Mouse (Mus musculus): ENCODE measurements around the gene Scamp3. TPM values are rescaled to one million over a fixed set of nuclear protein-coding genes. Genes with fewer than 3 reads are reported as not detected.
A peak's percentile ranks its signal among the peaks of the same experiment; 100 is the strongest.
"Not testable (repeated sequence)": the region's sequence is repeated elsewhere in the genome, so short reads cannot be mapped to it uniquely, and the experiment has no call there.

Gene Scamp3
- polyA plus RNA-seq, 1 experiment from 2014 or later: 146 TPM

- Histone ChIP-seq H3K36me3 (replicated peaks) (peaks cover 9% of the 10 kb centered on the region; the same call in 1 of the 2 replicates), H3K9ac (no peak overlapping the region), H3K4me2 (no peak overlapping the region), H3K4me1 (peaks cover 3% of the 10 kb centered on the region; the same call in 1 of the 2 replicates), H3K27me3 (replicated peaks) (peaks cover 9% of the 10 kb centered on the region; the same call in 1 of the 2 replicates), H3K27ac (no peak overlapping the region), H3K9me3 (no peaks in the 10 kb centered on the region), H3K4me3 (no peak overlapping the region)
- no peak for ATAC-seq (replicated peaks)
- 11% methylated on average over 15 of the region's 15 CpGs for WGBS
Measured at GRCm38 (mm10) chr3:89147979-89148311, 29.3 kb upstream of the Scamp3 start.

DNA sequence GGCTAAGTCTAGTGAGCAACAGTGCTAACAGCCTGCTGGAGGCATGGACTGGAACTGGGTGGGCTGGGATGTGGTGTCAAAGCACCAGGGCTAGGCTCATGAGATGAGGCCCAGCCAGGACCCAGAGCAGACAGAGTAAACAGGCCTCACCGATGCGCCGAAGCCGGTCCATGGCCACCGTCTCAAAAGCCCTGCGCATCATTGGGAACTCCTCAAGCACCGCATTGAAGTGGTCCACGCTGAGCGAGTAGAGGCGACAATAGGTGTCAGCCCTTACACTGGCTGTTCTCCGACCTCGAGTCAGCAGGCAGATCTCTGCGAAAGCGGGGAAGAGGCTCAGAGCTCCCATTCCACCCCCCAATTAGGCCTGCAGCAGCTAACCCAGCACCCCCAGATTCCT is 28.7 kb upstream of the Scamp3 start:
- WGBS: 72% methylated on average over 14 of the region's 14 CpGs
- ATAC-seq (replicated peaks): no peak
- H3K27ac ChIP-seq: no peak overlapping the region
- H3K4me1 ChIP-seq: peaks cover 3% of the 10 kb centered on the region; the same call in 1 of the 2 replicates
- H3K27me3 ChIP-seq (replicated peaks): peaks cover 9% of the 10 kb centered on the region; the same call in 1 of the 2 replicates
- no peak overlapping the region for H3K4me3 ChIP-seq
- H3K9me3 ChIP-seq: no peaks in the 10 kb centered on the region
- peaks cover 9% of the 10 kb centered on the region; the same call in 1 of the 2 replicates for H3K36me3 ChIP-seq (replicated peaks)
- no peak overlapping the region for H3K4me2 ChIP-seq
- H3K9ac ChIP-seq: no peak overlapping the region

DNA sequence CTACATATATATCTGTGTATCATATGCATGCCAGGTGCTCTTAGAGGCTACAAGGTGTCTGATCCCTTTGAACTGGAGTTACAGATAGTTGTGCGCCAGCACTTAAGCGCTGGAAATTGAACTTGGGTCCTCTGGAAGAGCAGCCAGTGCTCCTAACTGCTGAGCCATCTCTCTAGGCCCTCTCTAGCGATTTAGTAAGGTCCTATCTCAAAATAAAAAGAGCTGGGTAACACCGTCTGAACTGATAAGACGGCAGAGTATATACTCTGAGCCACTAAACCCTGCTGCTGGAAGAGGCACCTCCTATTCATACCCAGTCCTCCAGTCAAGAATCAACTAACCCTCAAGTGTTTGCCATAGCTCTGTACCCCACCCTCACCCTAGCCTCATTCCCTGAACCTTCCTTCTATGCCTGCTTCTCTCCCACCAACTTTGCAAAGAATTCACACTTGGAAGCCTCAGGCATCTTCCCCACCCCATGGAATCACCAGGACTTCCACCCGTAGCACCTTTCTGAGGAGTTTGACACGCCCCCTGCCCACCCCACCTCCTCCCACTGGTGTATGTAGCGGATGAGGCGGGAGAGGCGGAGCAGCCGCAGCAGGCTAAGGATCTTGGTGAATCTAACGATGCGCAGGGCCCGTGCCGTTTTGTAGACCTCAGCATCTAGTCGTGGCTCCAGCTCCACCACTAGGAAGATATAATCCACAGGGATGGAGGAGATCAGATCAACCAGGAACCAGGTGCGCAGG is 25.0 kb upstream of the Scamp3 start:
- WGBS: 69% methylated on average over 17 of the region's 17 CpGs
- Histone ChIP-seq H3K27me3 (replicated peaks) (peaks cover 9% of the 10 kb centered on the region; the same call in 1 of the 2 replicates), H3K36me3 (replicated peaks) (peaks cover 9% of the 10 kb centered on the region; the same call in 1 of the 2 replicates), H3K9me3 (no peaks in the 10 kb centered on the region), H3K4me2 (no peak overlapping the region), H3K27ac (no peak overlapping the region), H3K9ac (no peak overlapping the region), H3K4me1 (peaks cover 6% of the 10 kb centered on the region), H3K4me3 (no peak overlapping the region)
- no peak for ATAC-seq (replicated peaks)

DNA sequence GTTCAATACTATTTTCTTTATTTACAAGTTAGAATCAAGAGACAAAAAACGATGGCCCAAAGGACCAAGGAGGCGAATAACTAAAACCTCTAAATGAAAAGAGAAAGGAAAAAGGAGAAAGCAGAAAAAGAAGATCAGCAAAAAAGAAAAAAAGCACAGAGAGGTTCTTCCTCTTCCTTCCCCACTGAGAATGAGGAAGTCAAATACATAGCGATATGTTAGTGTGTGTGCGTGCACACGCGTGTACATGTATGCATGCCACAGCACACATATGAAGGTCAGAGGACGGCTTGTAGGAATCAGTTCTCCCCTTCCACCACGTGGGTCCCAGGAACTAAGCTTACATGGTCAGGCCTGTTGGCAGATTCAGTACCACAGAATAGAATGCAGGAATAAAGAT is 20.3 kb upstream of the Scamp3 start:
- H3K4me1 ChIP-seq: peaks cover 28% of the 10 kb centered on the region
- no peaks in the 10 kb centered on the region for H3K9me3 ChIP-seq
- H3K9ac ChIP-seq: no peak overlapping the region
- 90% methylated on average over 8 of the region's 8 CpGs for WGBS
- no peaks in the 10 kb centered on the region for H3K36me3 ChIP-seq (replicated peaks)
- H3K27ac ChIP-seq: no peak overlapping the region
- H3K4me3 ChIP-seq: no peak overlapping the region
- no peak overlapping the region for H3K4me2 ChIP-seq
- no peak for ATAC-seq (replicated peaks)
- no peaks in the 10 kb centered on the region for H3K27me3 ChIP-seq (replicated peaks)

DNA sequence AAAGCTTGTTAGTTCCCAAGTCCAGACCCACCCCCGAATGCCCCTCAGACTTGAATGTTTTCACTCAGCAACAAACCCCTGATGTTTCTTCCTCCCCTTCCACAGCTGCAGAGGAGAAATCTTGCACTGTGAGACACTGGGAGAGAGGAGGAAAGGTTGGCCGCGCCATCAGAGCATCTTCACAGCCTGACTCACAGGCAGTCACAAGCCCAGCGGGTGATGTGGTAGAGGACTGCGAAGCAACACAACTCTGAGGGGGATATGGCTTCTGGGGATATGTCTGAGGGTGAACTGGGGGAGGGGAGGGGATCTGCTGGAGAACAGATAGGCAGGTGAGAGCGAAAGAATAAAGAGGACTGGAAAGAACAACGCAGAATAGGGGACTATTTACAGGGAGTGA is 18.6 kb upstream of the Scamp3 start:
- Histone ChIP-seq H3K4me3 (peak overlapping the region; percentile 88), H3K9ac (peak overlapping the region; percentile 76), H3K27me3 (replicated peaks) (no peaks in the 10 kb centered on the region), H3K27ac (peak overlapping the region; percentile 75; the same call in 1 of the 2 replicates), H3K4me1 (peaks cover 28% of the 10 kb centered on the region), H3K4me2 (peak overlapping the region; percentile 89), H3K36me3 (replicated peaks) (no peaks in the 10 kb centered on the region), H3K9me3 (no peaks in the 10 kb centered on the region)
- ATAC-seq (replicated peaks): no peak
- WGBS: 17% methylated on average over 7 of the region's 7 CpGs

DNA sequence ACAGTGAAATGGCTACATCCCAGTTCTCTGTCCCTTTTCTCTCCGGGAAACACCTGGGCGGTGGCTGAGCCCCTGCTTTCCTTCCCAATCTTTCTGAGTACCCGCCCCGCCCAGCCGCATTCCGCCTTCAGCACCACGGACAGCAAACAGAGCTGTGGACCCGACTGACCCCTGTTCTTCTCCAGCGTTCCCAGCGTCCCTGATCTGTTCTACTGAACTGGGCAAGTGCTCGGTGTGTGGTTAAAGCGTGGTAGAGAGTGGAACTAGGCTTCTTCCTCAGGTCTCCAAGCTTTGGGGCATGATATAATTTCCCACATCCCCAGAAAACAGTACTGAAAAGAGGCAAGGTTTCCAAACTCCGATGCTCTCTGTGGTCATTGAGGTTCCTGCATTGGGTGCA is 18.1 kb upstream of the Scamp3 start:
- ATAC-seq (replicated peaks): peak; percentile 41; the same call in 1 of the 2 replicates
- H3K27ac ChIP-seq: peak overlapping the region; percentile 75

GRCm38 (mm10) chr3:89159616-89160344 is 17.5 kb upstream of the Scamp3 start, which contains the start of gene Hcn3:
Gene Hcn3, minus strand, starts transcription at chr3:89160196.
- peak within 1 kb of the TSS; percentile 75 for H3K27ac ChIP-seq
- peak; percentile 81 for ATAC-seq (replicated peaks)
- H3K9ac ChIP-seq: peak within 1 kb of the TSS; percentile 76
- H3K4me3 ChIP-seq: peak within 1 kb of the TSS; percentile 88
- WGBS: 0% methylated on average over 55 of the region's 66 CpGs
- H3K4me1 ChIP-seq: peaks cover 34% of the 10 kb centered on the region
- no peaks in the 10 kb centered on the region for H3K9me3 ChIP-seq
- H3K36me3 ChIP-seq (replicated peaks): no peaks in the 10 kb centered on the region
- H3K4me2 ChIP-seq: peak within 1 kb of the TSS; percentile 89
- no peaks in the 10 kb centered on the region for H3K27me3 ChIP-seq (replicated peaks)

More for the DNA sequence above, 18.1 kb upstream of the Scamp3 start:
- Histone ChIP-seq H3K36me3 (replicated peaks) (no peaks in the 10 kb centered on the region), H3K4me2 (peak overlapping the region; percentile 89), H3K4me3 (peak overlapping the region; percentile 88), H3K9ac (peak overlapping the region; percentile 76), H3K9me3 (no peaks in the 10 kb centered on the region), H3K4me1 (peaks cover 34% of the 10 kb centered on the region), H3K27me3 (replicated peaks) (no peaks in the 10 kb centered on the region)
- WGBS: under 1% methylated on average over 13 of the region's 13 CpGs

- H3K27me3 ChIP-seq (replicated peaks); H3K4me2 ChIP-seq; H3K9me3 ChIP-seq; H3K36me3 ChIP-seq (replicated peaks); H3K4me3 ChIP-seq; H3K9ac ChIP-seq; H3K27ac ChIP-seq; ATAC-seq (replicated peaks): not testable (repeated sequence)
- peaks cover 45% of the 10 kb centered on the region for H3K4me1 ChIP-seq
Measured at GRCm38 (mm10) chr3:89161207-89161606, 16.1 kb upstream of the Scamp3 start.

- peaks cover 48% of the 10 kb centered on the region for H3K4me1 ChIP-seq
- H3K36me3 ChIP-seq (replicated peaks): no peaks in the 10 kb centered on the region
- no peaks in the 10 kb centered on the region for H3K9me3 ChIP-seq
- no peak for ATAC-seq (replicated peaks)
- no peak overlapping the region for H3K4me2 ChIP-seq
- H3K27ac ChIP-seq: no peak overlapping the region
- no peak overlapping the region for H3K4me3 ChIP-seq
- no peaks in the 10 kb centered on the region for H3K27me3 ChIP-seq (replicated peaks)
- H3K9ac ChIP-seq: no peak overlapping the region
- 82% methylated on average over 4 of the region's 4 CpGs for WGBS
Measured at GRCm38 (mm10) chr3:89161786-89162185, 15.5 kb upstream of the Scamp3 start.

- no peak overlapping the region for H3K4me3 ChIP-seq
- H3K27me3 ChIP-seq (replicated peaks): no peaks in the 10 kb centered on the region
- H3K4me1 ChIP-seq: peaks cover 37% of the 10 kb centered on the region
- ATAC-seq (replicated peaks): no peak
- H3K9ac ChIP-seq: no peak overlapping the region
- H3K27ac ChIP-seq: no peak overlapping the region
- H3K4me2 ChIP-seq: no peak overlapping the region
- no peaks in the 10 kb centered on the region for H3K9me3 ChIP-seq
- H3K36me3 ChIP-seq (replicated peaks): no peaks in the 10 kb centered on the region
- 83% methylated on average over 1 of the region's 1 CpGs for WGBS
Measured at GRCm38 (mm10) chr3:89163123-89163522, 14.2 kb upstream of the Scamp3 start.

DNA sequence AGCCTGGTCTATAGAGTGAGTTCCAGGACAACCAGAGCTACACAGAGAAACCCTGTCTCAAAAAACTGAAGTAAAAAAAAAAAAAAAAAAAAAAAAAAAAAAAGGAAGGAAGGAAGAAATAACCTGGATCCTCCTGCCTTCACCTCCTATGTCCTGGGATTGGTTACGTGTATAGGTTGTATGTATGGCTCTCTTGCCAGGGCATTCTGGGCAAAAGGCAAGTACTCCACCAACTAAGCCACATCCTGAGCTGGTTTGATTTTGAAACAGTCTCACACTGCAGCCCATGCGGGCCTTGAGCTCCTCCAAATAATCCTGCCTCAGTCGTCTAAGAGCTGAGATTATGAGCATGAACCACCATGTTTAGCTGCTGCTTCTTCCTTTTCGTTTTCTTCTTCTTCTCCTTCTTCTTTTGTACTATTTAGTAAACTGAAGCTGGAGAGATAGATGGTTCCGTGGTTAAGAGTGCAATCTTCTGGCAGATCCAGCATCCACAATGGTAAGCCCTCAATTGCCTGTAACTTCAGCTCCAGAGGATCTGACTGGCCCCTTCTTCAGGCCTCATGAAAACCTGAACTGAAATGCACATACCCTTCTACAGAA is 13.5 kb upstream of the Scamp3 start:
- Histone ChIP-seq H3K27me3 (replicated peaks) (no peaks in the 10 kb centered on the region), H3K36me3 (replicated peaks) (peaks cover 3% of the 10 kb centered on the region; the same call in 1 of the 2 replicates), H3K4me3 (peak overlapping the region; percentile 59), H3K9me3 (no peaks in the 10 kb centered on the region), H3K27ac (peak overlapping the region; percentile 85), H3K4me2 (peak overlapping the region; percentile 61), H3K4me1 (peaks cover 31% of the 10 kb centered on the region), H3K9ac (peak overlapping the region; percentile 59)
- WGBS: 71% methylated on average over 5 of the region's 5 CpGs
- no peak for ATAC-seq (replicated peaks)

All from midbrain, embryonic 15.5 days (tissue).